Mouse (Mus musculus) neutrophil, adult 5-6 weeks (primary cell): ENCODE measurements around the gene Cox7a2l. TPM values are rescaled to one million over a fixed set of nuclear protein-coding genes. Genes with fewer than 3 reads are reported as not detected.

Experiments used
- ATAC-seq: fragments of 151-379, 151-347 bp; 2 replicates; pipeline ENCODE4 v1.8.0; 2017; ENCODE audit warnings: mild to moderate bottlenecking, moderate TSS enrichment; ENCODE audit not compliant: insufficient number of reproducible peaks, poor library complexity, low FRiP score, severe bottlenecking; ENCODE audit errors: extremely low read depth
- total RNA-seq: library from RNA; stranded (forward); fragments of 200-1000 nt; gene quantifications from 2 replicates; pipeline ENCODE4 v1.2.3, GENCODE M21; 2017

Gene Cox7a2l
- total RNA-seq, 1 experiment from 2014 or later = 271 TPM

DNA sequence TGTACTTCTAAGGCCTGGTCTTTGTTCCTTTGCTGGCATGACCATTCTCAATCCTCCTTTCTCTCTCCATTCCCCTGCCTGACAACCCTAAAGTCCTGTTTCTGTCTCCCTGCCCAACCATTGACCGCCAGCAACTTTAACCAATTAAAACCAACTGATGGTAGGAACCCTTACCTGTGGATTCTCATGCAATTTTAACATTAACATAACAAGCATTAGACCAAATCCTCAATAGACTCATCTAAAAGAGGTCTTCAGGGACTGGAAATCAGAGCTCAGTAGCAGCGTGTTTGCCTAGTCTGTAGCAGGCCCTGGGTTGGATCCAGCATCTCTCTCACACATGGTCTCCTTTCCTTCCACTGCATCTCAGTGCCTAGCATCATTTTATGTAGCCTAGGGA is 47.5 kb downstream of the Cox7a2l start:
- ATAC-seq = no peak

DNA sequence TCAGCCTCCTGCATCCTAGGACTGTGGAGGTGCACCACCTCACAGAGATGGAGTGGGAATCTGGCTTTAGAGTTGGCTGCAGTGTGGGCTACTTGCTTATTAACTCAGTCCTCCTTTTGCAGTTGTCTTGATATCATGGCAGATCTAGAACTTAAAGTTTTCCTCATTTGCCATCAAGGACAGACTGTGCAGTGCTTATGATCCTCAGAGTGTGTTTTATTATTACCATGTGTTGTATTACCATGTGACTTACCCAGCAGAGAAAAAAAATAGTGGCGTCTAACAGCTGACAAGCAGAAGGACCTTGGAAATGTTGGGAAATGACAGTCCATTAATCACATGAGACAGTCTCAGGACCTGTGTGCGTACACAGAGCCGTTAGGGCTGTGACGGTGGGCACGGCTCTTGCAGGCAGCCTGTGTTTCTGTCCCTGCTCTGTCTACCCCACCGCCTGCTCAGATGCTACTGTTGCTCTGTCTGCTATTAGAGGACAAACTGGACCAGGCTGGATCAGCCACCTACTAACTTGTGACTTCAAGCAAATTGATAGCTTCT is 50.4 kb downstream of the Cox7a2l start:
- ATAC-seq = no peak

DNA sequence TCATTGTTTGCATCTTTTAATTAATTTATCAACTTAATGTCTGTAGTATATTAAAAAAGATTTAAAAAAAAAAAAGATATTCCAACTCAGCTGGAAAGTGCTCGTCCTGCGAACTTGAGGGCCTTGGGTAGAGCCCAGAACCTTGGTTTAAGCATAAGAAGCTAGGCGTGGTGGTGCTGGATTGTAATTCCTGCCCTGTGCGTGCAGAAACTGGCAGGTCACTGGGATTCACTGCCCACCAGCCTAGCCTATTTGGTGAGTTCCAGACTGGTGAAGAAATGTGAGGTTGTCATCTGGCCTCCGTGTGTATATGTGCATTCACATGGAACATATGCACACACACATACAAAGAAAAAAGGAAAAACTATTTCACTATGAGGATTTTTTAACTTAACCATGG is 51.2 kb downstream of the Cox7a2l start:
- ATAC-seq = no peak

DNA sequence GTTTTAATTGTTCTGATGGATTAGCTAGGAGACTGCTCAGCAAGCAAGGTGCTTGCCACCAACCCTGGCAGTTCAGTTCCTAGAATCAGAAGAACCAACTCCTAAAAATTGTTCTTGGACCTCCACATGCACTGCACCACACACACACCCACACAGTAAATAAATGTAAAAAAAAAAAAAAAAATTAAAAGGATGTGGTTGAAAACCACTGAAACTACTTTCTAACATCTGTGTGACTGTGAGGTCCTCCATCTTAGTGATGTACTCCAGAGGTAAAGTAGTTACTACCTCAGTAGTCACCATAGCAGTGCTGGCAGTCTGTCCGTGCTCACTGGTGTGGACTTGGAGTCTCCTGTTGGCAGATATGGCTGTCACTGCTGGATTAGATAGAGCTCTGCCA is 59.9 kb downstream of the Cox7a2l start:
- ATAC-seq = no peak

DNA sequence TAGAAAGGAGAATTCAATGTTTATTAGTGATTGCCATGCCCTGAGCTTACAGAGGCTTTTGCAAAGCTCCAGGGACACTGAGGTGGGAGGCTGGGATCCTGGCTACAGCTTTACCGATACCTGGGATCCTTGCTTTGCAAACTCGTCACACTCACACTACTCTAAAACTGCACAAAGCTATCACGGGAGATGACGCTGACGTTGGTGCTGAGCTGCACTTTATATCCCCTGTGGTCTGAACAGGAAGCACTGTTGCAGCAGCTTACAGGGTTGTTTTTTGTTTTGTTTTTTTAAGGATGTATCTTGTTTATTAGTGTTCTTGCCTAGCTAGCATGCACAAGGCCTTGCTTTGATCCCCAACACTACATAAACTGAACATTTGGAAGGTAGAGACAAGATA is 63.5 kb downstream of the Cox7a2l start:
- no peak for ATAC-seq

DNA sequence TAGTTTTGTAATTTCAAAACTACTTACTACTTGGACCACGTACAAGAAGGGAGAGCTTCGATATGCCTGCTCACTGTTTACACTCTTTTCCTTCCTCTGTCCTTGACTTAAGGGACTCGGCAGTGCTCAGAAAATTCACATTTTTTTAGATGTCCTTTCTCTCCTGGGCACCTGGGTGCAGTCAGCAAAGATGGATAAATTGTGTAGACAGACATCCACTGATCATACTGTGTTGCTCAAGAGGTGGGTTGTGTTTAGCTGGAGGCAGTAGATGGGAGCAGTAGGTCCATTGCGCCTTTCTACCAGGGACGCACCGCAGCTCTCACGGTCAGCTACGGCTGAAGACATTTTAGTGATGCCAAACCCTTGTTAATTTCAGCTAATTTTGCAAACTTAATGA is 64.7 kb downstream of the Cox7a2l start:
- no peak for ATAC-seq

Other genes starting within 250 kb of the Cox7a2l start
- gene Eml4, start 166.4 kb downstream of the Cox7a2l start, total RNA-seq = 141 and 156 TPM in 2 replicates
- not detected in 2 replicates for gene Kcng3, start 114.6 kb upstream of the Cox7a2l start, total RNA-seq
- 89.0 and 99.7 TPM in 2 replicates for gene Mta3, start 188.8 kb upstream of the Cox7a2l start, total RNA-seq